Mouse (Mus musculus) urinary bladder, postnatal 4 days (tissue): ENCODE measurements around the gene Prl7c1.
"Not testable (repeated sequence)": the region's sequence is repeated elsewhere in the genome, so short reads cannot be mapped to it uniquely, and the experiment has no call there.

Source experiments
- DNase-seq, 2 experiments: peaks; one replicate each; pipeline ENCODE4 v3.0.0; 2021 to 2022; ENCODE audit warnings: low spot score in 2 of 2

The Prl7c1 gene

DNA sequence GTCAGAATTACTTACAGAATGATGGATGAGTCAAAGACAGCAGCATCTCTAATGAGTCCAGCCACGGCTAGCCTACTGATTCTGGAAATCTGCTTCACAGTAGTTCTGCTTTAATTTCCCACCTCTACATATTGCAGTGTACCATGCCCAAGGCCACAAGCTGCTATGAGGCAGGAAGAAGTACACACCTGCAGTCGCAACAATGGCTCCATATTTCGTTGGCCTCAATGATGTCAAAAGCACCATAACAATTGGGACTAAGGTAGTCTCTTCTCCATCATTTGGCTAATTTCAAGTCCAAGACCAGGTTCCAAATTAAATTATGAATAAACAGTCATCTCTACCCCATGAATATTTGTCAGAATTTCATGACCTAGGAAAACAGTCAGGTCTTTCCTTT, at the start of gene Prl7c1:
Gene Prl7c1, minus strand, starts transcription at position 101 of the 400 bp plus-strand sequence.
- DNase-seq = not testable (repeated sequence)

DNA sequence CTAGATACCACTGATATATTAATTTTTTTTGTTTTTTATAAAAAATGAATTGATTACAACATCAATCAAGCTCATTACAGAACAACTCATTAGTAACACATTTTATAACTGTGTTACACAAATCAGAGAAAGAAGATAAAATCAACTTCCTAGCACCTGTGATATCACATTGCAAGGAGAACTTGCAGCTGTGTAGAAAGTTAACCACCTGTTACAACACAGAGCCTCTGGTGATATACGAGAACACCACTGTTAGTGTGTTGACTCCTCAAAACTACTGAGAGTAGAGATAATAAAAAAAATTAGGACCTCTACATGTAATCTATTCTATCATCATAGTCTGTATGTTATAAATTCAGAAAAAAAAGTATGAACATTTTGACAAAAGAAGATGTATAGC, 22.2 kb upstream of the Prl7c1 start:
- no peak for DNase-seq

DNA sequence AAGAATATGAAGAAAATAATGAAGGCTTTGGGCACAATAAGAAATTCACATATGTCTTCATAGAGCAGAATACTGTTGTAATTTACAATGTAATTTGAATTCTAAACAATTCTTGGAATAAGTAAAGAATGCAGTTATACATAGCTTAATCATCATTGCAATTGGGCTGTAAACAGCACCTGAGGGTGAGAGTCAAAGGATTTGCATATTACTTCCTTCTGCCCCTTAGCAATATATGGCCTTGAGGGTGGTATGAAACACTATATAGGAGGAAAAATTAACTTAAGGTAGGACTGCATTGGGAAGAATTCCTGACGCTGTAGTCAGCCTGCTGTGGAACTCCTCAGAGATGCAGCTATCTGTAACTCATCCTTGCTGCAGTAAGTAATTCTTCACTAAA, 20.8 kb upstream of the Prl7c1 start, which contains the start of gene Prl2a1:
Gene Prl2a1, plus strand, starts transcription at position 301 of the 400 bp plus-strand sequence.
- DNase-seq = no peak

DNA sequence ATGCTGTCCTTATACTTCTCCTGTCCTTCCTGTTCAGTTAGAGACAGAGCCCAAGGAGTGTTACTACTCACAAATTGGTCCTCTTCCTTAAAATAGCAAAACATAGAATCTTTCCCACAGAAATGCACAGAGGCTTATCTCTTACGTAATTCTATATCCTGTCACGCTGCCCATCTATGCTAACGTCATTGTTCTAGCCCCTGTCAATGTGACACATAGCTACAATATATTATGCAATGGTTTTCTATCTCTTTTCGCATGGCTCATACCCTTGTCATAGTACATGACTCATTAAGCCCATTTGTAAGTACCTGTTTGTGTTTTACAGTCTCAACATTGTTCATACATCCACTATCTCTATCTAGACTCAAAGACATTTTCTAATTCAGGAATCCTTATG, 18.7 kb upstream of the Prl7c1 start:
- no peak for DNase-seq

DNA sequence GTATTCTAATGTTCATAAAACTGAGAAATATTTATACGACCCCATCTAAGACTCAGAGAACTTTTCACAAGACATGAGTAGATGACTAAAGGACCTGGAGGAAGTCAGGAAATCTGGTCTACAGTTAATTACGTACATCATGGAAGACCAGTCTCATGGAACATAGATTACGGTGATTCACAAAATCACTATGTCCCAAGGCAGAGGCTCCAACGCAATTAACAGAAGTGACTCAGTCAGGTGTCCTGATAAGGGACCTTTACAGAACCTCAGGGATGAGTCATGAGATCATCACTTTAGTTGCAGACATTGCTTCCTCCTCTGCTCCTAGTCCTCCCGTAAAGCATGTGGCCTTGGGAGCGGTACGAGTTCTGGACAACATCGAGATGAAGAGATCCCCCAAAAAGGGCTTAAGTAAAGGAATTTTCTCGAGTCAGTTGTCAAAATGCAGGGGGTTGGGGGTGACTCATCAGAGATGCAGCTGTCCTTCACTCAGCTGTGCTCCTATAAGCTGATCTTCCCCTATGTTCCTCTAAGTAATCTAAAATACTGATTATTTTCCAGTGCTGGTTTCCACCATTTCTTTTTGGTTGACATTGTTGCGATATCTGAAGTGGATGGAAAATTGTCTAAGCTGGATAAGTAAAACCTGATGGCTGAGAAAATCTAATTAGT, 46.0 kb downstream of the Prl7c1 start:
- DNase-seq = no peak

DNA sequence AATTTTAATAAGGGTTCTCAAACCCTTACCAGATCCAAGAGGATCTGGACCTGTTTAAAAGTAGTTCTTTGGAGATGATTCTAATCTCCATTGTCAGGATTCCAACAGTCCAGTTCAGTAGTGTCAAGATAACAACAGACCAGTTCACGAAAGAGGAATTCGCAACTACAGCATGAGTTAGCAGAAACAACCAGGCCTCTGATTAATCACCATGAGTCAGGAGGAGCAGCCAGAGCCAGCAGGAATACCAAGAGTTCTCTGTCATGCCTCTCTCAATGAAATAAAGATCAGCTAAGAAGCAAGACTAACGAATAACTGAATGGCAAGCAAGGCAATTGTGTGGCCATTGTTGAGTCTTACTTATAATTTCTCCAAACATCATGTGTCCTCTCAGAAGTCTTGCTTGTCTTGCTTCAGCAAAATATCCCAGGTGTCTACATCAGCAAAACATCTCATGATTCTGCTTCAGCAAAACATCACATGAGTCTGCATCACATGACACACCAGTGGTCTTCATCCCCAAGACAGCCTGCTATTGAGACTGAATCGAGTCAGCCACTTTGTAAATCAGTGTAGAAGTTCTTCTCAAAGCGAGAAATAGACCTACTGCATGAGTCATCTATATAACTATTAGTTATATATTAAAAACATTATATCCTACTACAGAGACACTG, 50.2 kb downstream of the Prl7c1 start:
- DNase-seq = not testable (repeated sequence)

DNA sequence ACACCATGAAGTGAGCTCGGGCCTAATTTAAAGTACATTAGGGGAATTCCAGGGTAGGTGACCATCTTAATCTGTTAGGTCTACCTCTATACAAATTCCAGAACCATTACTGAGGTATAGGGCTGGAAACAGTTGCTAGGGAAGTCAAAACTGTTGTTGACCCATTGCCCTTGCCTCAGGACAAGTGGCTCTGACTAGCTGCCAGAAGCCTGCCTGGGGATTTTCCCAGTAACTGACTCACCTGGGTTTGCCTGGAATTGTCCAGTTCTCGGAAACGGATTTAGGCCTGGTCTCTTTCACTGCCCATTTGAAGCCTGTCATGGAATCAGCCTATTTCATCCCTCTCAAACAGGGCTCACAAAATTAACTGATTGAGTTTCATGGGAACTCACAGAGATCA, 55.5 kb downstream of the Prl7c1 start:
- not testable (repeated sequence) for DNase-seq
